Mouse (Mus musculus): ENCODE measurements at regions not wholly inside any gene's neighbourhood (a gene's known extent, or its start where the extent isn't known, plus 50 kb on each side); places are given as distances from the start of the nearest gene placed in this dataset.

- TF ChIP-seq CTCF (conservative IDR thresholded peaks at IDR 0.05; ENCODE audit: low read length) (no peak), POU5F1 (IDR thresholded peaks at IDR 0.05; ENCODE audit: borderline replicate concordance, low read length) (no peak), NANOG (IDR thresholded peaks at IDR 0.05; ENCODE audit: borderline replicate concordance, low read length) (no peak)
Observed at GRCm38 (mm10) chr4:127709746-127710145, 261.0 kb downstream of the CK137956 start.
